Mouse (Mus musculus) cerebellum, adult 18-20 months (tissue): Measurements from ENCODE around the gene Zfp541.

Experiments
- DNase-seq, 2 experiments: peaks; one replicate each; pipeline ENCODE4 v3.0.0; 2021

Gene Zfp541

DNA sequence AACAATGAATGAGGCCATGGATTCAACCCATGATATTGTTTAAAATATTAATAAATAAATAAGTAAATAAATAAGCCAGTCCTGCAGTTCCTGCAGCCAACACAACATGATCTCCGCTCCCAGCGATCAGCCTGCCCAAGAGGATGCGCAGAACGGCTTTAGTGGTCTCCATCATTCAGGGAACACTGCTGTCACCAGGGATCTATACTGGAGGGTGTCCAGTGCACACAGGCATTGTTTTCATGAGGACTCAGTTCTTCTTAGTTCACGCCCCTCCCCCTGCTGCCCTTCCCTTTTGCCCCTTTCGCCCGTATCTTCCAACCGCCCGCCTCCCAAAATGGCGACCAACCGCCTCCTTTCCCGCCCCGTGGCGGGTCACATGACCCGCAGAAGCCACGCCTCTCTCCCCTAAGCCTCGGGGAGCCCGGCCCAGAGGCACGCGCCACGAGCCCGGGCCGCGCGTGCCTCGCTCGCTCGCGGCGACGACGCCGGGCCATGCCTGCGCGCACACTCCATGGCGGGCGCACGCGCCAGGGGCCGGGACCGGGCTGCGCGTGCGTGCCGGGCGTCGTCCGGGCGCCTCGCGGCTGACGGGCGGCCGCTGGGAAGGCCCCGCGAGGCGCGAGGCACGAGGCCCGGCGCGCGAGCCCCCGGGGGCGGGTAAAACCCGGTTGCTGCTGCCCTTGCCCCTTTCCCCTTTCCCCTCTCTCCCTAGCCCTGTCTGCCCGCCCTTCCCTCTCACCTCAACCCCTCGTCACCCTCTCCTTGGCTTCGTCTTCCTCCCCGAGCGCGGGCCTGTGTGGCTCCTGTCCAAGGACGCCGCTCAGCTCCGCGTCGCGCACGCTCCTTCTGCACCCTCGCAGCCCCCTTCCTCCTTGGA lies at the start of gene Zfp541:
Gene Zfp541, plus strand, starts transcription at position 596 of the 880 bp plus-strand sequence.
- DNase-seq = no peak

DNA sequence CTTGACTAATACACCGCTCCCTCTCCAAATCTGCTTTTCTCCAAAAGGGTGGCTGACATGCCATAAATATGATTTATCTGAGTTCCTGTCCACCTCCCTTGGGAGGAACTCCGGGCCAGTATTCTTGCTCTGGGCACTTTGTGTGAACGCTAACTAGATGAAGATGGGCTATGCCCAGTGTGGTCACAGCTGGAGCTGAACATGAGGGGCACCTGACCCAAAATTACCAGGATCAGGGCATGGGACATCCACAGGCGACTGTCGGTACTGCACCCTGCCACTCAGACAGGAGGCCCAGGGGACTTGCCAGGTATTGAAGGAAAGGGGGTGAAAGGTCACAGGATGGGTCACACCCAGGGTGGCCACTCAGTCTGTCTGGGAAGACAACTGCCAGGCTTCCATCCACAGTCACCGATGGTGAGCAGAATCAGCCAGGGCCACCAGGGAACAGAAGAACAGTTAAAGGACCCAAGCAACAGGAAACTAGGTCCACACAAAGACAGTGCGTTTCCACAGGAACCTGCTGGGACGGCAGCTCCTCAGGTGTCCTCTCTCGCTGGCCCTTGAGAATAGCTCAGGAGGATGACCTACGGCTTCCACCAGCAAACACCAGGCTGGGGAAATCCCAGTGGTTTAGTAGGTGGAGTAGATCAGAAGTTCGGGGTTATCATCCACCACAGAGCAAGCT lies 48.9 kb upstream of the Zfp541 start:
- DNase-seq = peak; percentile 34 to 35

DNA sequence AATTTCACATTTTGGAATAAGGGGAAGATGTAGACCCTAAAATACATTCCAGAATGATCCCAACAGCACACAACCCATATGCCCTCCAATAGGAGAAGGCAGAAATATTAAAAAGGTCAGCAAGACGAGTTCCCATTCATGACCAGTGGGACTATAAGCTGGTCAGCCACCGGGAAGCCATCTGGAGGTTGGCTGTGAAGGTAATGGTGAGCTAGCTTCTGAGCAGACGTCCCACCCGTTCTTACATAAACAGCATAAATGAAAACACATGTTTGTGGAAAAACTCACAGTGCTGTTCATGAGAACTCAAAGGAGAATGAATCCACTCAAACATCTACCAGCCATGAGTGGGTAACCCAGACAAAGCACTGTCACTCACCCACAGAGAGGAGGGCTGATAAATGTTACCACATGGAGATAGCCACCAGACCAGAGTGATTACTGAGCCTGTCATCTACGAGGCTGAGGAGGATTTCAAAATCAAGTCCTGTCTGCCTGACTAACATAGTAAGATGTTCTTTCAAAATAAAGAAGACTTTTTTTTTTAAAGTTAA lies 47.8 kb upstream of the Zfp541 start:
- DNase-seq = peak; percentile 29 to 30

DNA sequence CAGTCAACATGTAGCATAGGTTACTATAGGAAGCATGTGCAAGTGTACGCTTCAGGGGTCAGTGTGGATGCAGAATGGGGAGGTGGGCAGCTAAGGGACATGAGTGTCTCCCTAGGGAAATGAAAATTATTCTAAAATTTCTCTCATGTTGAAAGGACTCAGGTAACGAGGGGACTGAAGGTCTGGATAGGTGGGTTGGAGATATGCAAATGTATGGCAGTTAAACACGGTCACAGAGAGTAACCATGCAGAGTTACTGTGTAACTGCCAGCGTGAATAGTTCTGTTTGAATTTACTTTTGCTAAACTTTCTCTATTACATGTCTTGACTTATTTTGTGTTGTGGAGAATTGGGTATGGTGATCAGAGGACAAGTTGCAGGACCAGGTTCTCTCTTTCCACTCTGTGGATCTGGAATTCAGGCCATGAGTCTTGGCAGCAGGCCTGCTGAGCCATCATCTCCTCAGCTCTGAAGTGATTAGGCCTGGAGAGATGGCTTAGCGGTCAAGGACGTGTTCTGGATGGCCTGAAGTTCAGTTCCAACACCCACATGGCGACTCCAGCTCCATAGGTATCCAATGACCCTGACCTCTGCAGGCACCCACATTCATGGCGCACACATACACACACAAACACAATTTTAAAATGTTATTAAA lies 47.0 kb upstream of the Zfp541 start:
- DNase-seq = peak; percentile 74 to 80

DNA sequence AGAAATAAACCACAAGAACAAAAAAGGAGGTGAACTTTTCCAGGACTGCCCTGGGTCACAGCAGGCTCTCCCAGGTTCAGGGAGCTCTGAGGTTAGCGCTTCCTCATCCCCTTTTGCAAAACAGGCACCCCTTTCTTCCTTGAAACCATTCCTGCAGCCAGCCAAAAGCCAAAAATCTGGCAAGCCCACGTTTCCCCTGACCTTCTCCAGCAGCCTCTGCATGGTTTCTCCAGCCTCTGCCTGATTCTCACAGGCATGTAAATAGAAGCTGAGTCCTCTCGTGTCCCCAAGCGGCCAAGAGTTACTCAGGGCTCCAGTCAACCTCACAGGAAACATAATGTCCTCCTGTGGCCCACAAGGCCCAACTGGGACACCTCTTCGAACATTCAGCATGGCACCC lies 46.2 kb upstream of the Zfp541 start:
- DNase-seq = no peak

DNA sequence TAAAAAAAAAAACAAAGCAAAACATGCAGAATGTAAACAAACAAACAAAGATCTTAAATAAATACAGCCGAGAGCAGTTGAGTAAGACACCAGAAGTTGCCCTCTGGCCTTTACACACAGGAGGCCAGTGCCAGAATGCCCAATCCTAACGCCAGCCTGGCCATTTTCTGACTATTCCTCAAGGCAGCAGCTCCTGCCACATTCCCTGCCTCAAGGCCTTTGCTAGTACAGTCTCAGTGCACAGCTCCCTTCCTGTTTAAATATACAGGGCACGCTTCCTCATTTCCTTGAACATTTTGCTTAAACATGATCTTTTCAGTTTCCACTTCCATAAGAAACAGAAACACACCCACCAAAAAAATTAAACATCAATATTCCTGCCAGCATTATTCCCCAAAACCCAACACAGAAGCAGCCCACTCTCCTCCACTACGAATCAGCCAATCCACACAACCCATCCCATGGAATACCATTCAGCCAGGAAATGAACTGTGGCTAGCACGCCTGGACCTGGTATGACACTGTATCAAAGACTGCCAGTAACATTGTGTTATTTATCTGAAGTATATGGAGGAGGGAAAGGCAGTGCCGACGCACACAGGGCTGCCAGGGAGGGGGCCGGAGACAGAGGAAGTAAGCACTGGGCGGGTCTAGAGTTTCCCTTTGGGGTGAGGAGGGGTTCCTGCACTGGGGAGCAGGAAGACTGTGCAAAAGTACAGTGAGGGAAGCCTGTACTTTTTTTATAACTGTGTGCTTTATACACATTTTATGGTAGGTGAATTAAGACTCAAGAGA lies 43.4 kb upstream of the Zfp541 start:
- DNase-seq = no peak

DNA sequence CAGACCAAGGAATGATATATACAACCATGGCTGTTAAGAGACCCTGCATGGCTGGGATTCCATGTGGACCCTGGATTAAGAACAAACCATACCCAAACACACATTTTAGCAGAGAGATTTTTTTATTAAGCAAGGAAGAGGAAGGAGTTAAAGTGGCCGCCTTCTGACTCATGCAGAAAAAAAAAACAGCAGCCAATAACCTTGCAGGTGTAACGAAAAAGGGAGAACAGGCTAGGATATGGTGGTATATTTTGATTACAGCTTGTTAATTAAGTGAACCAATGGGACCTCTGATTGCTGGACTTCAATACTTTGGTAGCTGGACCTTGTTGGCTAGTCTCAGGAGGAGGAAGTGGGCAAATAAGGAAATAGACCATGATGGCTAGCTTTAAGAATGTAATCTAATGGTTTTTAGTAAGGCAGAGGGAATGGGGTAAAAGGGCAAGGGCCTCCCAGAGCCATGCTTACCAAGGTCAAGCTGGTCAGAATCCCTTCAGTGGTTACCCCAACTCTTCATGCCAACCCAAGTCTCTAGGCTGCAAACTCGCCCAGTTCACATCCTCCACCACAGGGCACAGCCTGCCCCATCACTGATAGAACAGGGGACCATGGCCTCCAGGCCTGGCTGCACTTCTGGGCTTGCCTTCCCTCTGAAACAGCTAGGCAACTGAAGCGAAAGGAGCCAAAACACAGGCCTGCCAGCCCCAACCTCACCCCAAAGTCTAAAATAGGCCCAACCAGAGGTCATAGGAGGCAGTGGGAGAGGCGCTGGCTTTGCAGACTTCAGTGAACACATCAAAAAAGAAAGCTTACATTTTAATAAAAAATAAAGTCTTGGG lies 42.1 kb upstream of the Zfp541 start:
- no peak for DNase-seq

DNA sequence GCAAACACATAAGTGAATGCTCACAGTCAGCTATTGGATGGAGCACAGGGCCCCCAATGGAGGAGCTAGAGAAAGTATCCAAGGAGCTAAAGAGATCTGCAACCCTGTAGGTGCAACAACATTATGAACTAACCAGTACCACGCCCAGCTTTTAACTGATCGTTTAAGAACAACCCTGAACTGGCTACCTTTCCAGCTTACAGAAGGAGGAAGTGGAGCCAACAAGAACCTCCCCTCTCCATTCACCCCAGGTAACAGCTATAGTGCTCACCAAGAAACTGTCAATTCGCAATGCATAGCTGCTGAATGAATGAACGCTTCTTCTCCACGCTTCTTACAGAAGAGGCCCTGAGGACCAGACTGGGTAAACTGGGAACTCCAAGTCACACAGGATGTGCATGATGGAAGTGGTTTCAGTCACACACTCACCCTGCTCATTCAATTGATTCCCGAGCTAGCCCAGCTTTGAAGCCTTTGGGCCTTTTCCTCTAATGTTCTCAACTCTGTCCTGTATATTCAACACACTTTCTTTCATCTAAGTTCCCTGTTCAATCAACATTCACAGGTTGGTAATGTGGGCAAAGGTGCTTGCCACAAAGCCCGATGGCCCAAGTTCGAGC lies 36.9 kb upstream of the Zfp541 start:
- DNase-seq = no peak

DNA sequence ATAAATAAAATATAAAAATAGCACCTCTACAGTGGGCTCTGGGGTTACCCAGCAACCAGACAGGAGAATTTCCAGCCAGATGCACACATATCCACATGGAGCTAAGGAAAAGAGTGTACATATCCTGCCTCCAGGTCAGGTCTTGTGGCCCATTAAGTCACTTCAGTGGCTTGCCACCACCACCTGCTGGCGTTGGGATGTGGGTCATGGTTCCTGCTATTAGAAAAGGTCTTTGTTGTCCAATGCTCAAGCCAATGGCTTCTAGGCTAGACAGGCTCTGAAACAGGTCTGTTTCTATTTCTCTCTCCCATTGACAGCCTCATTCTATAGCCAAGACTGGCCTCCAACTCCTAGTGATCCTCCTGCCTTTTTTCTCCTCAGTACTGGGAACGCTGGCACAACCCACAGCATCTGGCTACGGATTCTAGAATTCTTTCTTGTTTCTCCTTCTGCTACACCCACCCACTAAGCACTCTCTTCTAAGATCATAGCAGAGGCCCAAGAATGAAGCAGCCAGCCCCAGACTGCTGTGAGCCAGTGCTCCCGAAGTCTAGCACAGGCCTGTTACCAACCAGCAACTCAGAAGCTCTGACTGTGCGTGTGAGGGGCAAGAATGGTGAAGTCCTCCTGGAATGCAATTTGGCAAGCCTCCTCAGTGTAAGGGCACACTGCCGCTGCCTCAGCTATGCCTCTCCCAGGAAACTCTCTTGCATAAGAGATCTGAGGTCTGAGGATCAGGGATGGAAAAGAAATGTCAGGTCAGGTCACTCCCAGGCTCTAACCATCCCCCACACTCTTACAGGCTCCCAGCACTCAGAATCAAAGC lies 33.3 kb upstream of the Zfp541 start:
- peak in 1 of 2 experiments; percentile 53 for DNase-seq

DNA sequence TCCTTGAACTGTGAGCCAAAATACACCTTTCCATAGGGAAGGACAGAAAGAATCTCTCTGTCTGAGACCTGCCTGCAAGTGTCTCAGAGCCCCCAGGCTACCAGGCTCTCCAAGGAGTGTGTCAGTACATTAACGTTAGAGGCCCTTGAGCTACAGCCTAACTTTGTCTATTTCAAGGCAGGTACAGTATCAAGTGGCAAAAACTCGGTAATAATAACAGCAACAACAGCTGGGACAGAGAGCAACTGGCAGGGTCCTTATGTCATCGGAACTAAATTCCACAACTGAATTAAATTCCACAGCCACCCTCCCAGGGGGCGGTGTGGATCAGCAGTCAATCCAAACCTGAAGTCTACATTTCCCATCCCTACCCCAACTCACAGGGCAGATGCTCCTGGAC lies 30.5 kb upstream of the Zfp541 start:
- DNase-seq = no peak

DNA sequence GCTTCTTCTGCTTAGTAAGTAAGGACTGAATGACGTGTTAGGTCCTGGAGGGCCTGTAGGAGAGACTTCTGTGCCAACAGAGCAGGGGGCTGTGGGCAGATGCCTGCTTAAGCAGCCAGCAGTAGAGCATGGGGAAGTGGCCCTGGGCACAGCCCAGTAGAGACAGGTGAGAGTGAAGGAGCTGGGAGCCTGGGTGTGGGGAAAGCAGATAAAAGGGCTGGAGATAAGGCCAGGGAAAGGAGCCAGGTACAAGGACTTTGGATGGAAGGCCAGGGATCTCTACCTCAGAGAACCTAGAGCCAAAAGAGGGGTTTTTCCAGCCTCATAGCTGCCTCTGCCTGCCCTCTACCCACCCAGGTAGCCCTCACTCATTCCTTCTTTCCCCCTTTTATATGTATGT lies 28.6 kb upstream of the Zfp541 start:
- no peak for DNase-seq

DNA sequence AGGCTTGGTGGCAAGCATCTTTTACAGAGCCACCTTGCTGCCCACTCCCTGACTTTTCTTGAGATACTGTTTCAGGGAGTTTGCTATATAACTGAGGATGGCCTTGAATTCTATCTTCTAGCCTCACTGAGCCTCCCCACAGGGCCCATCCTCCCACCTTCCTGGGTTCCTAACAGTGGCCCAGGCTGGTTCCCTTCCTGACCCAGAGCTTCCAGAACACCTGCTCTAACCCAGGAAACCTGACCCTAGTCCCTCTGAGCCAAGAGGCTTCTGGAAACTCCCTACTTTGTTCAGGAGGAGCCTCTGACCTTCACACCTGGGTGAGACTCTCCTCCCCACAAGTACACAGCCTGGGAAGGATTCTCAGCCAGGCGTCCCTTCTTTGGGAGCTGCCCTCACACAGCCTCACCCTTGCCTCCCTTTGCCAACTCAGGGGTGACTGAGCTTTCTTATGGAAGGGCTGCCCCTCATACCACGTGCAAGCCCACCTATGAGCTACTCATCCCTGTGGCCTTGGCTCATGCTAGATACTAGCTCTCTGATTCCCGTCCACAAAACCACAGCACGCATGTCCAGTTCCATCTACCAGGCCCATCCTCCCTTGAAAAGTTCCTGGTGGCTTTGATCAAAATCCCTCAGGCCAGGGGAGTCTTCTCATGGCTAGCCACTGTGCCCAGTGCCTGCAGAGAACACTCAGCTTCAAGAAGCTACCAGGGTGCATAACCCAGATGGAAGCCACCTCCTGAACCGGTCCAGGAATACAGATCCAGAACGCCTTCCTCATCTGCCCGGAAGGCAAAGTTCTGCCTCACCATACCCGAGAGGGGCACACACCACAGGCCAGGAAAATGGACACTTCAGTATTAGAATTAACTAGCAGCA lies 27.8 kb upstream of the Zfp541 start:
- DNase-seq = no peak

DNA sequence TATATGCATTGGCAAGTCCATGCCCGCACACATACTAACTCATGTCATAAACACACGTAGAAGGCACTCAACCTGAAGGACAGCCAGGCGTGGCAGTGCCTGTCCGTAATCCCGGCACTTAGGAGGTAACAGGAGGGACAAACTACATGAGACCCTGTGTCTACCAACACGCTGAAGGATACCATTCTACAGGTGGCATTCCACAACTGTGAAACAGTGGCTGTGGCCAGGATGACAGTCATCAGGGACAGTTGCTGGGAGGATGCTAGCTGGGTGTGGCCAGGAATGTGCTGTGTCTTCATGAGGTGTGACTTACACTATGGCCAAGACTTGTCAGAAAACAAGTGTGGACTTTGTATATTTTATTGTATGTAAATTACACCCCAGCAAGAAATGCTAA lies 24.6 kb upstream of the Zfp541 start:
- DNase-seq = no peak

DNA sequence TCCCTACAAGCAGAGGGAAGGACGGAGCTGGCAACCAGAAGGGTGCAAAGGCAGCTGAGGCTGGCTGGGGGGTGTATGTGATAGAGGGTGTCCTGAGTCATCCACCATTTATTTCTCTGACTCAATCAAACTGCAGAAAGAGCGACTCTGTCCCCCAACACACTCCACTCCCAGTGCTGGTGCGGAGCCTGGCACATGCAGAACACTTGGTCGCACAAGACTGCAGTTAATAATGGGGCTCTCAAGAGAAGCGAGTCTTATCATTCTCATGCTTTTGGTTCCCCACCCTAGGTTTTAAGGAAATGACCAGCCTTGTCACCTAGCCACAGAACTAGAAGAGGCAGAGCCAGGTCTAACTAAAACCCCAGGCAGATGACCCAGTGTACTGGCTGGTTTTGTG lies 22.3 kb upstream of the Zfp541 start:
- DNase-seq = no peak

DNA sequence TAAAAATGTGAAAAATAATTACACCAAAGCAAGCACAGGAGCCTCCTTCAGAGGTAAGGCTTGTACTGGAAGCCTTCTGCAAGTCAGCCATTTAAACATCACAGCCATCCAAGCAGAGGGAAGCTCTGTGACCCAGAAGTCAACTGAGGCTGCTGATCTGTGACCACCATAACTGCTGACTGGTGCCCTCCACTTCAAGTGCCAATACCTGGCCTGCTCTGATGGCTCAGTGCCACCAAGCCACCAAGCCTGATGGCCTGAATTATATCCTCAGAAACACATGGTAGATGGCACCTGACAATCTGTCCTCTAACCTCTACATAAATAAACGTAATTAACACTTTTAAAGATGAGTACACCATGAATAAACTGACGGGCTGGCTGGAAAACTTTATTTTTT lies 20.4 kb upstream of the Zfp541 start:
- DNase-seq = peak; percentile 60 to 62

DNA sequence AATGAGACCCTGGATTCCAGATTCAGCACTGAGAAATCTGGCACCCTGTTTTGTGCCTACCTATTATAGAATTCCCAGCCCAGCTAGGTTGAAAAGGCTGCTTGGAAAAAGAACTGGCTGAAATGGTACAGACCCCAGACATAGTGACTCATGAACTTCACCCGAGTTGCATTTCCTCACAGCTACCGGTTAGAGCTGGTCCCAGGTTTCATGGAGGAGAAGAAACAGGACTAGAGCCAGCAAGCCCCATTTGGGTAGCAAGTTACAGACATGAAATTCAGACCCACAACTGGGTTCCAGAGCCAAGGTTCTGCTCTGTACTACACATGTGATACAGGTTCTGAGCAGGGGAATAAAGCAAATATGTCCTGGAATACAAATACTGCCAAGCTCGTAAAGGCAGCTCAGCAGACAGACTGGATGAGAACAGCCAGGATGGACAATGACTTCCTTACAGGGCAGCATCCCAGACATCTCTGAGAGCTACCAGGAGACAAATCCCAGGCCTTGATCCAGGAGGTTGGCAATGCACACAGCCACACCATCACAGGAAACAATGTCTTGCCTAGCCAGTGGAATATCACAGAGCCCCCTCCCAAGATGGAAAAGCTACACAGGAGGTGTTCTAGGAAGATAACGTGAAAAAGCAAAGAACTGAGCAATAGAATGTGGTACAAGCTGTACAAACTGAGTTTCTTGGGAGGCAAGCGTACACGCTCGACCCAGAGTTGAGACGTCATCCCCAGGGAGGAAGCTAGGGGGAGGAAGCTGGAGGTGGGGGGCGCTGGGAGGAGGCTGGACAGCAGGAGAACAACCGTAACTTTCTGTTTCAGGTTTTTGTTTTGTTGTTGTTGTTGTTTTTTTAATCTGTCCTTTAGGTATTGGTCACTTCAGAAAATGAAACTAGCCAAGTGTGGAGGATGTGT lies 18.5 kb upstream of the Zfp541 start:
- DNase-seq = peak in 1 of 2 experiments; percentile 42

DNA sequence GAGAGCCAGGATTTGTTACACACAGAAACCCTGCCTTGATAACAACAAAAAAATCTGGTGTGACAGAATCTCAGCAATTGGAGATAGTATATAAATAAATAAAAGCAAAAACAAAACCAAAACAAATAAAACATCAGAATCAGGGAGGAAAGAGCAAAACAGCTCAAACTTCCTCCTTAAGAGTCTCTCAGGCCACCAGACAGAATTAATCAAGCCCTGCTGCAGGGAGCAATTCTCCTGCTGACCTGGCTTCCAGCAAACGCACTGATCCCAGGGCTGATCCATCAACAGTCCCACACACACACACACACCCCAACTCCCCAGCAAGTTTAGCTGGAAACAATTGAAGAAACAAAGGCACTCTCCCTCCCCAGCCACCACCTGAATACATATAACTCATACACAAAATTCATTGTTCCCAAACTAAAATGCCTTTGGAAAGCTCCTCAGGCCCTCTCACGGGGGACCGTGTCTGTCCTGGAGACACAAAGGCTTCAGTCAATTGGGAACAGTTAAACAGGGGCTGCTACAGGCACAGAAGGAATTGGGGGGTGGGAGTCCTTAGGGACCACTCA lies 17.7 kb upstream of the Zfp541 start:
- DNase-seq = no peak

DNA sequence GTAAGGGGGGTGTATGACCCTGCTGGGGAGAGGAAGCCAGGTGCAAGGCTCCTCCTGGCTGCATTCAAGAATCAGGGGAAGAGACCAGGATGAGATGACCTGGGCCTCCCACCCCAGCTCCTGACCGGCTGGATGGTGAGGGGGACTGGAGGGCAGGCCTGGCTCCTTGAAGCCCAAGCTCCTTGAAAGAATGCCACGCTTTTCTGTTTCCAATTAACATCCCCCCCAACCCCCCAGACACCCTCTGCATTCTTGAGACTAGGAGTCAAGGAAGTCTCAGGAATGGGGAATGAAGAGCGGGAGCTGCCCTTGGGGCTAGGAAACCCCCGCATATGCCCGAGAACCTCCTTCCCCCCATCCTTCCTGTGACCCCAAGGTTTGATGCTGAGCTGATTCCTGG lies 17.1 kb upstream of the Zfp541 start:
- no peak for DNase-seq
